Mouse (Mus musculus) neural tube, embryonic 13.5 days (tissue): ENCODE data around the gene Brd3os. TPM values are rescaled to one million over a fixed set of nuclear protein-coding genes. Genes with fewer than 3 reads are reported as not detected.
A peak's percentile ranks its signal among the peaks of the same experiment; 100 is the strongest.

ENCODE experiments used
- ATAC-seq: fragments of 200-750 bp; cut with Nextera tagmentation; 2 replicates; pipeline ENCODE4 v1.8.0; 2017; ENCODE audit warnings: low read depth, mild to moderate bottlenecking, moderate TSS enrichment, moderate library complexity
- H3K27ac ChIP-seq: fragments of 300-500 bp; sonication (generic); replicated peaks from 2 replicates; pipeline ENCODE4 v1.5.1; 2015; ENCODE audit warnings: moderate library complexity, mild to moderate bottlenecking, inconsistent platforms
- H3K27me3 ChIP-seq: fragments of 300-500 bp; sonication (generic); 2 replicates; pipeline ENCODE4 v1.6.1; 2015; ENCODE audit warnings: mild to moderate bottlenecking, inconsistent platforms
- H3K36me3 ChIP-seq: fragments of 300-500 bp; sonication (generic); 2 replicates; pipeline ENCODE4 v1.6.1; 2015; ENCODE audit warnings: mild to moderate bottlenecking, inconsistent platforms
- H3K4me1 ChIP-seq: fragments of 300-500 bp; sonication (generic); replicated peaks from 2 replicates; pipeline ENCODE4 v1.6.1; 2015; ENCODE audit warnings: inconsistent platforms
- H3K4me2 ChIP-seq: fragments of 300-500 bp; sonication (generic); 2 replicates; pipeline ENCODE4 v1.6.1; 2015; ENCODE audit warnings: inconsistent platforms, mild to moderate bottlenecking, moderate library complexity
- H3K4me3 ChIP-seq: fragments of 300-500 bp; sonication (generic); 2 replicates; pipeline ENCODE4 v1.5.1; 2015; ENCODE audit warnings: mild to moderate bottlenecking, inconsistent platforms
- H3K9ac ChIP-seq: fragments of 300-500 bp; sonication (generic); 2 replicates; pipeline ENCODE4 v1.6.1; 2015; ENCODE audit warnings: moderate library complexity, mild to moderate bottlenecking, inconsistent platforms
- H3K9me3 ChIP-seq: fragments of 300-500 bp; sonication (generic); 2 replicates; pipeline ENCODE4 v1.6.1; 2016; ENCODE audit warnings: inconsistent platforms
- WGBS: fragments of 180-500 bp; shearing (Covaris S2); methylation state at CpG from one replicate; pipeline ENCODE4 v1.1.7; 2015; 5-methylcytosine and 5-hydroxymethylcytosine counted together
- polyA plus RNA-seq: library from polyadenylated mRNA; unstranded; fragments of >200 nt; fragmentation: Nextera tagmentation; extraction: Ambion mirVana; gene quantifications from 2 replicates; pipeline ENCODE4 v1.2.1, GENCODE M21; 2015

The Brd3os gene
- polyA plus RNA-seq = 30.0 and 30.5 TPM in 2 replicates

GRCm38 (mm10) chr2:27441767-27442707, at the start of gene Brd3os:
Brd3os (plus strand) TSS chr2:27442324.
- Histone ChIP-seq H3K9me3 (no peaks in the 10 kb centered on the region), H3K9ac (peak within 1 kb of the TSS; percentile 78), H3K27me3 (no peaks in the 10 kb centered on the region), H3K4me3 (peak within 1 kb of the TSS; percentile 60), H3K36me3 (peaks cover 28% of the 10 kb centered on the region), H3K4me2 (peak within 1 kb of the TSS; percentile 79), H3K4me1 (peaks cover 22% of the 10 kb centered on the region), H3K27ac (peak within 1 kb of the TSS; percentile 84)
- 1% methylated on average over 36 of the region's 36 CpGs for WGBS
- peak; percentile 91 for ATAC-seq

GRCm38 (mm10) chr2:27394158-27394832, 47.8 kb upstream of the Brd3os start:
- Histone ChIP-seq H3K4me2 (no peak overlapping the region), H3K9me3 (no peaks in the 10 kb centered on the region), H3K27ac (0 out of 2 replicates have a peak overlapping the region, but pooled peaks have one; percentile 0), H3K4me1 (peaks cover 86% of the 10 kb centered on the region), H3K9ac (no peak overlapping the region), H3K4me3 (no peak overlapping the region), H3K27me3 (no peaks in the 10 kb centered on the region), H3K36me3 (0 out of 2 replicates have a peak, but pooled peaks cover 4% of the 10 kb centered on the region)
- ATAC-seq = no peak
- 54% methylated on average over 10 of the region's 10 CpGs for WGBS

GRCm38 (mm10) chr2:27396656-27397440, 45.3 kb upstream of the Brd3os start:
- Histone ChIP-seq H3K9ac (0 out of 2 replicates have a peak overlapping the region, but pooled peaks have one; percentile 1), H3K4me2 (peak overlapping the region; percentile 0; the same call in 1 of the 2 replicates), H3K36me3 (0 out of 2 replicates have a peak, but pooled peaks cover 4% of the 10 kb centered on the region), H3K27me3 (no peaks in the 10 kb centered on the region), H3K27ac (peak overlapping the region; percentile 70), H3K9me3 (peaks cover 4% of the 10 kb centered on the region; the same call in 1 of the 2 replicates), H3K4me3 (no peak overlapping the region), H3K4me1 (peaks cover 61% of the 10 kb centered on the region)
- 50% methylated on average over 17 of the region's 17 CpGs for WGBS
- ATAC-seq = 0 out of 2 replicates have a peak, but pooled peaks have one; percentile 17

GRCm38 (mm10) chr2:27400083-27400482, 42.0 kb upstream of the Brd3os start:
- Histone ChIP-seq H3K4me3 (no peak overlapping the region), H3K4me1 (peaks cover 48% of the 10 kb centered on the region), H3K27me3 (no peaks in the 10 kb centered on the region), H3K9ac (no peak overlapping the region), H3K9me3 (peaks cover 4% of the 10 kb centered on the region; the same call in 1 of the 2 replicates), H3K4me2 (no peak overlapping the region), H3K36me3 (0 out of 2 replicates have a peak, but pooled peaks cover 4% of the 10 kb centered on the region), H3K27ac (no peak overlapping the region)
- ATAC-seq = no peak
- 76% methylated on average over 2 of the region's 2 CpGs for WGBS

GRCm38 (mm10) chr2:27401544-27401943, 40.6 kb upstream of the Brd3os start:
- WGBS = 91% methylated on average over 2 of the region's 2 CpGs
- H3K27ac ChIP-seq = no peak overlapping the region
- no peaks in the 10 kb centered on the region for H3K27me3 ChIP-seq
- peaks cover 4% of the 10 kb centered on the region; the same call in 1 of the 2 replicates for H3K9me3 ChIP-seq
- H3K4me2 ChIP-seq = no peak overlapping the region
- no peak overlapping the region for H3K4me3 ChIP-seq
- H3K9ac ChIP-seq = no peak overlapping the region
- peaks cover 47% of the 10 kb centered on the region for H3K4me1 ChIP-seq
- H3K36me3 ChIP-seq = 0 out of 2 replicates have a peak, but pooled peaks cover 4% of the 10 kb centered on the region
- ATAC-seq = no peak

- ATAC-seq = no peak
- Histone ChIP-seq H3K9me3 (peaks cover 4% of the 10 kb centered on the region; the same call in 1 of the 2 replicates), H3K4me1 (peaks cover 62% of the 10 kb centered on the region), H3K4me2 (no peak overlapping the region), H3K36me3 (no peaks in the 10 kb centered on the region), H3K4me3 (no peak overlapping the region), H3K27me3 (no peaks in the 10 kb centered on the region), H3K9ac (no peak overlapping the region), H3K27ac (peak overlapping the region; percentile 43; the same call in 1 of the 2 replicates)
- WGBS = 47% methylated on average over 6 of the region's 6 CpGs
Measured at GRCm38 (mm10) chr2:27404375-27405093, 37.6 kb upstream of the Brd3os start.

- Histone ChIP-seq H3K9me3 (no peaks in the 10 kb centered on the region), H3K4me3 (no peak overlapping the region), H3K4me2 (no peak overlapping the region), H3K4me1 (peaks cover 64% of the 10 kb centered on the region), H3K36me3 (no peaks in the 10 kb centered on the region), H3K27me3 (no peaks in the 10 kb centered on the region), H3K27ac (no peak overlapping the region), H3K9ac (no peak overlapping the region)
- WGBS = 55% methylated on average over 5 of the region's 5 CpGs
- no peak for ATAC-seq
Measured at GRCm38 (mm10) chr2:27405094-27405884, 36.8 kb upstream of the Brd3os start.

- Histone ChIP-seq H3K9ac (no peak overlapping the region), H3K9me3 (no peaks in the 10 kb centered on the region), H3K4me3 (no peak overlapping the region), H3K4me2 (no peak overlapping the region), H3K27ac (no peak overlapping the region), H3K27me3 (no peaks in the 10 kb centered on the region), H3K36me3 (no peaks in the 10 kb centered on the region), H3K4me1 (peaks cover 80% of the 10 kb centered on the region)
- no peak for ATAC-seq
- 94% methylated on average over 5 of the region's 5 CpGs for WGBS
Measured at GRCm38 (mm10) chr2:27406928-27407327, 35.2 kb upstream of the Brd3os start.

GRCm38 (mm10) chr2:27408194-27408593, 33.9 kb upstream of the Brd3os start:
- ATAC-seq = no peak
- H3K4me1 ChIP-seq = peaks cover 92% of the 10 kb centered on the region

GRCm38 (mm10) chr2:27410518-27411140, 31.5 kb upstream of the Brd3os start:
- 81% methylated on average over 6 of the region's 6 CpGs for WGBS
- H3K9me3 ChIP-seq = no peaks in the 10 kb centered on the region
- H3K4me3 ChIP-seq = no peak overlapping the region
- no peak for ATAC-seq
- no peak overlapping the region for H3K4me2 ChIP-seq
- H3K9ac ChIP-seq = no peak overlapping the region
- peak overlapping the region; percentile 86 for H3K27ac ChIP-seq
- no peaks in the 10 kb centered on the region for H3K27me3 ChIP-seq
- H3K36me3 ChIP-seq = no peaks in the 10 kb centered on the region
- H3K4me1 ChIP-seq = peaks cover 92% of the 10 kb centered on the region

More at GRCm38 (mm10) chr2:27408194-27408593, 33.9 kb upstream of the Brd3os start:
- H3K27me3 ChIP-seq = no peaks in the 10 kb centered on the region
- no peaks in the 10 kb centered on the region for H3K9me3 ChIP-seq
- no peak overlapping the region; the same call in 1 of the 2 replicates for H3K27ac ChIP-seq
- no peak overlapping the region for H3K9ac ChIP-seq
- no peak overlapping the region for H3K4me2 ChIP-seq
- H3K4me3 ChIP-seq = no peak overlapping the region
- H3K36me3 ChIP-seq = no peaks in the 10 kb centered on the region
- WGBS = 79% methylated on average over 3 of the region's 3 CpGs
